Mouse (Mus musculus): ENCODE data around the gene Rasl12.

The Rasl12 gene

GRCm38 (mm10) chr9:65444692-65445091 is 46.4 kb downstream of the Rasl12 start:
- DNase-seq (ENCODE audit: low read depth), result no peak

- no peak for DNase-seq (ENCODE audit: low read depth)
Observed at GRCm38 (mm10) chr9:65447951-65448350, 49.6 kb downstream of the Rasl12 start.

GRCm38 (mm10) chr9:65458975-65459374 is 60.7 kb downstream of the Rasl12 start:
- no peak for DNase-seq (ENCODE audit: low read depth)

GRCm38 (mm10) chr9:65460198-65460597 is 61.9 kb downstream of the Rasl12 start:
- DNase-seq (ENCODE audit: low read depth), result no peak

GRCm38 (mm10) chr9:65460732-65461442 is 62.6 kb downstream of the Rasl12 start, which contains the start of gene Spg21:
Gene Spg21, plus strand, starts transcription at chr9:65460947.
- peak; percentile 94 for DNase-seq (ENCODE audit: low read depth)

GRCm38 (mm10) chr9:65462544-65462943 is 64.2 kb downstream of the Rasl12 start:
- peak; percentile 9 for DNase-seq (ENCODE audit: low read depth)

GRCm38 (mm10) chr9:65464161-65464560 is 65.9 kb downstream of the Rasl12 start:
- DNase-seq (ENCODE audit: low read depth), result no peak

All from naive thymus-derived CD4-positive, alpha-beta T cell, adult 2 months (primary cell).